Mouse (Mus musculus): Measurements from ENCODE around the gene Ubr3. TPM values are rescaled to one million over a fixed set of nuclear protein-coding genes. Genes with fewer than 3 reads are reported as not detected.

Gene Ubr3
- total RNA-seq, 1 experiment from 2014 or later: 56.1 TPM

Other genes starting within 250 kb of the Ubr3 start
- gene Klhl41, start 227.1 kb upstream of the Ubr3 start, total RNA-seq (2017): not detected in 2 replicates
- gene Fastkd1, start 183.7 kb upstream of the Ubr3 start, total RNA-seq (2017): 17.8 and 20.9 TPM in 2 replicates
- 86.4 and 117 TPM in 2 replicates for gene Ppig, start 174.7 kb upstream of the Ubr3 start, total RNA-seq (2017)
- 4.0 and 5.5 TPM in 2 replicates for gene Ccdc173, start 107.7 kb upstream of the Ubr3 start, total RNA-seq (2017)
- 26.0 and 27.5 TPM in 2 replicates for gene Phospho2, start 107.6 kb upstream of the Ubr3 start, total RNA-seq (2017)
- 18.2 and 28.2 TPM in 2 replicates for gene Klhl23, start 75.3 kb upstream of the Ubr3 start, total RNA-seq (2017)
- gene Ssb, start 35.7 kb upstream of the Ubr3 start, total RNA-seq (2017): 696 and 720 TPM in 2 replicates
- gene Mettl5, start 11.6 kb upstream of the Ubr3 start, total RNA-seq (2017): 48.1 and 48.3 TPM in 2 replicates
- not detected in 2 replicates for gene Myo3b, start 141.9 kb downstream of the Ubr3 start, total RNA-seq (2017)

Data from common myeloid progenitor, adult 5-6 weeks (primary cell).